Mouse (Mus musculus): ENCODE measurements around the gene Ttc28.

DNA sequence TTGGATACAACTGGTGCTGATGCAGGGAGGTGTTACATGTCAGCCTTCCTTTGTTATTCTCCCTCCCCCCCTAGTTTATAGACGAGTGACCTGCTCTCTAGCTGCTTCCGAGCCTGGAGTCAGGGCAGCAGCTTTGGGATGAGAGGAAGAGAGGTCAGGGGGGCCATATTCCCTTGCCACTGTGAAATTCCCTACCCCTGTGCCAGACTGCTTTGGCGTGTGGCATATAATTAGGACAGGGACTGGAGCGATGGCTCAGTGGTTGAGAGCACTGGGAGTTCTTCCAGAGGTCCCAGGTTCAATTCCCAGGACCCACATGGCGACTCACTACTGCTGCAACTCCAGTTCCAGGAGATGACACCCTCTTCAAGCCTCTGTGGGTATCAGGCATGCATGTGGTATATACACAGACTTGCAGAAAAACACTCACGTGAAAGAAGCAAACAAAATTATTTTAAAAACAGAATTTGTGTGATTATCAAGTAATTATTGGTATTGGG lies 180.7 kb downstream of the Ttc28 start:
- TF ChIP-seq MAX (IDR thresholded peaks at IDR 0.05; ENCODE audit: low read length) (no peak), CTCF (conservative IDR thresholded peaks at IDR 0.05 in 1 of 2, IDR thresholded peaks at IDR 0.05 in 1 of 2; ENCODE audit: low read depth in 2 of 2, low read length in 2 of 2) (no peak), ZNF384 (IDR thresholded peaks at IDR 0.05; ENCODE audit: low read depth, low read length) (no peak), USF2 (conservative IDR thresholded peaks at IDR 0.05; ENCODE audit: low read depth, low read length) (no peak), ZKSCAN1 (IDR thresholded peaks at IDR 0.05; ENCODE audit: borderline replicate concordance, low read depth, low read length) (no peak), MAFK (IDR thresholded peaks at IDR 0.05; ENCODE audit: insufficient replicate concordance, low read length) (no peak), TBP (conservative IDR thresholded peaks at IDR 0.05; ENCODE audit: low read depth, low read length) (no peak)

Measured in CH12.LX (cell line).